Mouse (Mus musculus) heart, embryonic 14.5 days (tissue): Measurements from ENCODE around the gene Ckap4. TPM values are rescaled to one million over a fixed set of nuclear protein-coding genes. Genes with fewer than 3 reads are reported as not detected.
A peak's percentile ranks its signal among the peaks of the same experiment; 100 is the strongest.

ENCODE experiments used
- ATAC-seq: fragments of 200-750 bp; cut with Nextera tagmentation; 2 replicates; pipeline ENCODE4 v1.8.0; 2017; ENCODE audit warnings: low read depth, moderate TSS enrichment; ENCODE audit not compliant: insufficient number of reproducible peaks, insufficient read depth, low FRiP score
- H3K27ac ChIP-seq, 2 experiments: fragments of 200-500 bp in 1 of 2; fragments of 300-500 bp in 1 of 2; sonication (generic) in 1 of 2; replicated peaks in 1 of 2; 2 replicates each; pipeline ENCODE4 v1.5.1; 2012 to 2014; ENCODE audit warnings: low read depth in 2 of 2, low read length in 2 of 2, control low read depth in 1 of 2, mild to moderate bottlenecking in 1 of 2, mixed read lengths in 1 of 2; ENCODE audit not compliant: control insufficient read depth in 1 of 2, insufficient read depth in 1 of 2
- H3K27me3 ChIP-seq: fragments of 300-500 bp; sonication (generic); 2 replicates; pipeline ENCODE4 v1.6.1; 2014; ENCODE audit warnings: mild to moderate bottlenecking, low read length, control low read depth; ENCODE audit not compliant: control insufficient read depth, insufficient read depth
- H3K36me3 ChIP-seq: fragments of 300-500 bp; sonication (generic); 2 replicates; pipeline ENCODE4 v1.6.1; 2014; ENCODE audit warnings: mild to moderate bottlenecking, control low read depth, low read length, mixed read lengths; ENCODE audit not compliant: control insufficient read depth, insufficient read depth
- H3K4me1 ChIP-seq, 2 experiments: fragments of 200-500 bp in 1 of 2; fragments of 300-500 bp in 1 of 2; sonication (generic) in 1 of 2; 2 replicates each; pipeline ENCODE4 v1.6.1; 2012 to 2014; ENCODE audit warnings: low read length in 2 of 2, control low read depth in 1 of 2, mixed read lengths in 1 of 2; ENCODE audit not compliant: control insufficient read depth in 2 of 2, insufficient read depth in 2 of 2
- H3K4me2 ChIP-seq: fragments of 300-500 bp; sonication (generic); 2 replicates; pipeline ENCODE4 v1.6.1; 2014; ENCODE audit warnings: mild to moderate bottlenecking, low read length
- H3K4me3 ChIP-seq, 2 experiments: fragments of 200-500 bp in 1 of 2; fragments of 300-500 bp in 1 of 2; sonication (generic) in 1 of 2; 2 replicates each; pipeline ENCODE4 v1.5.1; 2012 to 2014; ENCODE audit warnings: low read length in 2 of 2, mild to moderate bottlenecking in 2 of 2, control low read depth in 1 of 2, low read depth in 1 of 2, moderate library complexity in 1 of 2; ENCODE audit not compliant: control insufficient read depth in 1 of 2, insufficient read depth in 1 of 2
- H3K9ac ChIP-seq: fragments of 300-500 bp; sonication (generic); 2 replicates; pipeline ENCODE4 v1.6.1; 2014; ENCODE audit warnings: mild to moderate bottlenecking, low read length
- H3K9me3 ChIP-seq: fragments of 300-500 bp; sonication (generic); 2 replicates; pipeline ENCODE4 v1.6.1; 2016; ENCODE audit warnings: low read length, control low read depth; ENCODE audit not compliant: control insufficient read depth
- WGBS: fragments of 180-500 bp; shearing (Covaris S2); extraction: QIAGEN DNeasy Blood & Tissue Kit; methylation state at CpG from one replicate; pipeline ENCODE4 v1.1.7; 2014; 5-methylcytosine and 5-hydroxymethylcytosine counted together
- polyA plus RNA-seq: library from polyadenylated mRNA; unstranded; fragments of >200 nt; fragmentation: Nextera tagmentation; extraction: Ambion mirVana; gene quantifications from 2 replicates; pipeline ENCODE4 v1.2.1, GENCODE M21; 2014

Ckap4 gene
- polyA plus RNA-seq, 1 experiment from 2014 or later: 116 TPM

DNA sequence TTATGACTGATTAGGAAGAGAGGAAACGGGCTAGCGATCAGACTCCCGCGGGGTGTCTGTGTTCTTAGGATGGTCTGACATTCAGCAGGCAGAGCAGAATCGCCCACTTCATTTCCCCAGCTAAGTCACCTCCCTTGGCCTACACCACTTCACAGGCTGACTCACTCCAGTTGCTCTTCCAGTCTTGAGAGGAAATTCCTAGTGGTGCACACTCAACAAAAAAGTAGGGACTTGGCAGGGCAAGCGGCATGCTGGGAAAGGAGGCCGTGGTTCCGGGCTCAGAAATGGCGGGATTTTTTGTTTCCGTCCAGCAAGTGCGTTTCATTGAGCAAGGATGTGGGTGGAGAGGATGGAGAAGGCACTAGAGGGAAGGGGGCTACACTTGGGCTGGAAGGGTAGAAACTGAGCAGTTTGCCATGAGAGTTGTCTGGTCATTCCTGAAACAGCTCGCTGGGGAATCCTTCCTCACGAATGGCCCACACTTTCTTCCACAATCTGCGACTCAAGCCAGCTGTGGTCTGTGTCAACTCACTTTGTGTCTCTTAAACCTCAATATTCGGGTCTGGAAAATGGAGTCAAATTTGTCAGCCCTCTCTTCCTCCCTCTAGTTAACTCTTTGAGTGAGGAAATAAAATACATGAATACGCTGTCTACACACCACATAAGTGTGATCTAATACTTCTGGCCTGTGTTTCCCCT, 1.5 kb downstream of the Ckap4 start:
- Histone ChIP-seq H3K27ac (peak overlapping the region; percentile 86 to 95), H3K36me3 (peaks cover 27% of the 10 kb centered on the region), H3K4me1 (peaks cover 30 to 38% of the 10 kb centered on the region in 2 experiments), H3K9me3 (no peaks in the 10 kb centered on the region), H3K9ac (peak overlapping the region; percentile 98), H3K4me2 (peak overlapping the region; percentile 89), H3K4me3 (peak overlapping the region; percentile 72 to 96), H3K27me3 (no peaks in the 10 kb centered on the region)
- ATAC-seq: no peak
- WGBS: 45% methylated on average over 16 of the region's 16 CpGs

DNA sequence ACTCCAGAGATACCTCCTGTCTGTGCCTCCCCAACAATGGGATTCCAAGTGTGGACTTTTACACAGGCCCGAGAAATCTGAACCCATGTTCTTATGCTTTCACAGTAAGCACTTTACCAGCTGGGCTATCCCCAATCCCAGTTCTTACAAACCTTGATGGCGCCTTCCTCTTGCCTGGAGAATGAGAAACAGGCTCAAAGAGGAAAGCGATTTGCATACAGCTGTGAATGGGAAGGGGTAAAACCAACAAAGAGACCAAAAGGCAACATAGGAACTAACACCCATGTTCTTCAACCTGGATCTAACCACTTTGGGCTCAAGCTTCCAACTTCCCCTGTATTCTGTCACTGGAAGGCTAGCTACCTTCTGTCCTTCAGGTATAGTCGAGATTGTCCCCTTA, 2.3 kb downstream of the Ckap4 start:
- H3K9me3 ChIP-seq: no peaks in the 10 kb centered on the region
- H3K4me3 ChIP-seq: peak overlapping the region; percentile 72 to 96; a peak in 3 of 4 replicates
- H3K27me3 ChIP-seq: no peaks in the 10 kb centered on the region
- peaks cover 30 to 38% of the 10 kb centered on the region in 2 experiments for H3K4me1 ChIP-seq
- peak overlapping the region; percentile 86 to 95 for H3K27ac ChIP-seq
- WGBS: 88% methylated on average over 4 of the region's 4 CpGs
- ATAC-seq: no peak
- peak overlapping the region; percentile 89 for H3K4me2 ChIP-seq
- peaks cover 35% of the 10 kb centered on the region for H3K36me3 ChIP-seq
- H3K9ac ChIP-seq: peak overlapping the region; percentile 98

DNA sequence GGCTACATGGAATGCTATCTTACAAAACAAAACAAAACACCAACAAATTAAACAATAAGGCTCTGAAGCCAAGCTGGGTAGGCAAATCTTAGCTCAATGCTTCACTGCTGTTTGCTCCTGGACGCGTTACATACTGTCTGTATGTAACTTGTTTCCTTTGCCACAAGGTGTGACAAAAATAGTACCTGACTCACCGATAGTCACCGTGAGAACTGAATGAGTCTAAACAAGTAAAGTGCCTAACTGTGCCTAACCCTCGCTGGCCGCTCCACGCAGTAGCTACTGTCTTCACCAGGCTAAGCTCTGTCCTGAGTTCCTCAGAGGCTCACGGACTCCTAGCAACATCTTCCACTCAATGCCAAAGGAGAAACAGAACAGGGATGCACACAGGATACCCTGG, 3.5 kb downstream of the Ckap4 start:
- H3K4me3 ChIP-seq: peak overlapping the region; percentile 37 to 96
- H3K27ac ChIP-seq: peak overlapping the region; percentile 81 to 95
- H3K9ac ChIP-seq: peak overlapping the region; percentile 66
- 30% methylated on average over 8 of the region's 8 CpGs for WGBS
- ATAC-seq: no peak
- H3K9me3 ChIP-seq: no peaks in the 10 kb centered on the region
- peak overlapping the region; percentile 89 for H3K4me2 ChIP-seq
- peaks cover 45% of the 10 kb centered on the region for H3K36me3 ChIP-seq
- H3K27me3 ChIP-seq: no peaks in the 10 kb centered on the region
- peaks cover 26 to 29% of the 10 kb centered on the region in 2 experiments for H3K4me1 ChIP-seq

DNA sequence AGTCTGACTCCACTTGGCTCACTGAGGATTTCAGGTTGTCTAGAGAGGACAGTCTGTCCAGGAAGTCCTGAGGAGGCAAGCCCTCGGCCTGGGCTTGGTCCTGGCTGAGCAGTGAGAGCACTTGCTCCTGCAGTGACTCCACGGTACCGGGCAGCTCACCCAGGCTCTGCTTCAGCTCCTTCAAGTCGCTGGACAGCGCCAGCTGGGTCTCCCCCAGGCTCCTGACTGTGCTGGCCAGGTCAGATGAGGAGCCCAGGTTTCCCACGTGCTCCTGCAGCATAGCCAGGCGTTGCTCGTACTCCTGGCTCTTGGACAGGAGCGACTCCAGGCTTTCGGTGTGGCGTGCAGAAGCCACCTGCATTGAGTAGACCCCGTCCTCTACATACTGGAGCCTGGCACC, 6.2 kb downstream of the Ckap4 start:
- no peak for ATAC-seq
- H3K4me3 ChIP-seq: no peak overlapping the region
- H3K9ac ChIP-seq: no peak overlapping the region
- H3K36me3 ChIP-seq: peaks cover 65% of the 10 kb centered on the region
- peaks cover 23 to 28% of the 10 kb centered on the region in 2 experiments for H3K4me1 ChIP-seq
- no peak overlapping the region for H3K4me2 ChIP-seq
- no peaks in the 10 kb centered on the region for H3K27me3 ChIP-seq
- 77% methylated on average over 12 of the region's 12 CpGs for WGBS
- no peaks in the 10 kb centered on the region for H3K9me3 ChIP-seq
- H3K27ac ChIP-seq: no peak overlapping the region

DNA sequence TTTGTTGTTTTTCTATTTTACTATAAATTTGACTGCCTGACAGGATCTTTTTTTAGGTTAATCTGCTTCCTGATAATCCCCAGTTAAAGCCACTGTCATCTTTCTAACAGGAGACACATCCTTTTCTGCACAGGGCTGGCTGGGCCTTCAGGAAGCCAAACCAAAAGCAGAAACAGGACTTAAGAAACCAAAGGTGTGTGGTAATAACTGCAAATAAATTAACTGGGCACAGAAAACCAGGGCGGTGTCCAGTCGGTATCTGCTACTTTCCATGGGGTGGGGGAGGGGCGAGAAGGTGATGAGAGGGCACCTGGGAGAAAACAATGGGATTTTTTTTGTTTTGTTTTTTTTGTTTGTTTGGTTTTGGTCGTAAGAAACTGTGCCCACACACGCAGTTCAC, 6.8 kb downstream of the Ckap4 start:
- ATAC-seq: no peak
- Histone ChIP-seq H3K4me1 (peaks cover 18 to 23% of the 10 kb centered on the region in 2 experiments), H3K9ac (no peak overlapping the region), H3K4me2 (no peak overlapping the region), H3K9me3 (no peaks in the 10 kb centered on the region), H3K4me3 (no peak overlapping the region), H3K27me3 (no peaks in the 10 kb centered on the region), H3K36me3 (peaks cover 65% of the 10 kb centered on the region), H3K27ac (no peak overlapping the region)
- 88% methylated on average over 5 of the region's 5 CpGs for WGBS

DNA sequence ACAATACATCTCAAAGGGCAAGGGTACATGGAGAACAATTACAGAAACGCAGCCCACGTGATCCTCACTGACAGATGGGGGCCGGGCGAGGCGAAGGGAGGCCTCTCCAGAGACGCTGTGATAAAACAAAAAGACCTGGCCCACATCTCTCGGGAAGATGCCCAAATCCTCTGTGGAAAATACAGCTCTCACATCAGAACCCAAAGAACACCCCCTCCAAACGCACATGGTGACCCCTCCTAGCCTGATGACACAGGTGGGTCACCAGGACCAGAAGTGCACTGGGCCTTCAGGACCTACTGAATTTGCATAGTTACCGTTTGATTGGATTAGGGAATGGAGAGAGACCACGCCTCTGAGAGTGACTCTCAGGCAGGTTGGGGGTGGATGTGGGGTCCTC, 7.4 kb downstream of the Ckap4 start:
- ATAC-seq: no peak
- Histone ChIP-seq H3K4me3 (no peak overlapping the region), H3K27ac (no peak overlapping the region), H3K27me3 (no peaks in the 10 kb centered on the region), H3K4me1 (peaks cover 13 to 17% of the 10 kb centered on the region in 2 experiments), H3K9ac (no peak overlapping the region), H3K4me2 (no peak overlapping the region), H3K9me3 (no peaks in the 10 kb centered on the region), H3K36me3 (peaks cover 63% of the 10 kb centered on the region)
- 68% methylated on average over 10 of the region's 10 CpGs for WGBS

DNA sequence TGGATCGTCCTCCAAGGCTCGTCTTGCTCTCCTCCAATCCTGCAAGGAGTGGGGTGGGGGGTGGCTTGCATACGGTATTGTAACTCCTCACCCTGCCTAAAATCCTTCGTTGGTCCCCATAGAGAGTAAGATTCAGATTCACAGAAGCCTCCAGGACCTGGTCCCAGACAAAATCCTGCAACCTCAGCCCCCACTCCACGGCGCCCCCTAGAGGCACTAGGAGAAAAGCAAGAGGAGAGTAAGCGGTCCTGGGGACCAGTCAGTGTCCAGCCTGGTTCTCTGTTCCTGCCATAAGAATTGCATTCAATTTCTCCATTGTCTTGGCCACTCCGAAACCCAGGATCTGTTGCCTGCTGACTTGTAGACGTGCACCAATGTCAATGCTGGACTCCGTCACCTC, 10.2 kb downstream of the Ckap4 start:
- Histone ChIP-seq H3K9ac (no peak overlapping the region), H3K27me3 (no peaks in the 10 kb centered on the region), H3K36me3 (peaks cover 51% of the 10 kb centered on the region), H3K4me2 (no peak overlapping the region), H3K9me3 (no peaks in the 10 kb centered on the region), H3K4me3 (no peak overlapping the region), H3K27ac (no peak overlapping the region), H3K4me1 (no peaks in the 10 kb centered on the region; a peak in 1 of 4 replicates)
- WGBS: 53% methylated on average over 10 of the region's 10 CpGs
- ATAC-seq: no peak
